Mouse (Mus musculus) cerebellum, adult 2 months (tissue): ENCODE results near the gene Rasip1.

Experiments
- CTCF ChIP-seq: fragments of 200-500 bp; IDR thresholded peaks from 2 replicates; pipeline ENCODE4 v1.5.1; 2011; ENCODE audit warnings: low read depth, mild to moderate bottlenecking, control low read depth, low read length, moderate library complexity, borderline replicate concordance; ENCODE audit not compliant: insufficient read depth
- POLR2A ChIP-seq: fragments of 200-500 bp; IDR thresholded peaks from 2 replicates; pipeline ENCODE4 v1.6.1; 2011; ENCODE audit warnings: low read length, control low read depth, borderline replicate concordance; ENCODE audit not compliant: insufficient read depth

- TF ChIP-seq POLR2A (no peak), CTCF (no peak)
Measured at GRCm38 (mm10) chr7:45679966-45680621, 52.8 kb downstream of the Rasip1 start.
